Mouse (Mus musculus): ENCODE results near the gene Nebl. TPM values are rescaled to one million over a fixed set of nuclear protein-coding genes. Genes with fewer than 3 reads are reported as not detected.
A peak's percentile ranks its signal among the peaks of the same experiment; 100 is the strongest.

Nebl gene
- 1 to 10 TPM; 8.2 to 8.5 TPM for total RNA-seq (2021)
- long read RNA-seq, experiment 1, partial matches to known transcripts = 1 of 2 reads
- long read RNA-seq, experiment 1, other reads (novel, unspliced or antisense) = 1 of 2 reads
- long read RNA-seq, experiment 2, partial matches to known transcripts = 0 of 1 reads
- long read RNA-seq, experiment 2, other reads (novel, unspliced or antisense) = 1 of 1 reads

DNA sequence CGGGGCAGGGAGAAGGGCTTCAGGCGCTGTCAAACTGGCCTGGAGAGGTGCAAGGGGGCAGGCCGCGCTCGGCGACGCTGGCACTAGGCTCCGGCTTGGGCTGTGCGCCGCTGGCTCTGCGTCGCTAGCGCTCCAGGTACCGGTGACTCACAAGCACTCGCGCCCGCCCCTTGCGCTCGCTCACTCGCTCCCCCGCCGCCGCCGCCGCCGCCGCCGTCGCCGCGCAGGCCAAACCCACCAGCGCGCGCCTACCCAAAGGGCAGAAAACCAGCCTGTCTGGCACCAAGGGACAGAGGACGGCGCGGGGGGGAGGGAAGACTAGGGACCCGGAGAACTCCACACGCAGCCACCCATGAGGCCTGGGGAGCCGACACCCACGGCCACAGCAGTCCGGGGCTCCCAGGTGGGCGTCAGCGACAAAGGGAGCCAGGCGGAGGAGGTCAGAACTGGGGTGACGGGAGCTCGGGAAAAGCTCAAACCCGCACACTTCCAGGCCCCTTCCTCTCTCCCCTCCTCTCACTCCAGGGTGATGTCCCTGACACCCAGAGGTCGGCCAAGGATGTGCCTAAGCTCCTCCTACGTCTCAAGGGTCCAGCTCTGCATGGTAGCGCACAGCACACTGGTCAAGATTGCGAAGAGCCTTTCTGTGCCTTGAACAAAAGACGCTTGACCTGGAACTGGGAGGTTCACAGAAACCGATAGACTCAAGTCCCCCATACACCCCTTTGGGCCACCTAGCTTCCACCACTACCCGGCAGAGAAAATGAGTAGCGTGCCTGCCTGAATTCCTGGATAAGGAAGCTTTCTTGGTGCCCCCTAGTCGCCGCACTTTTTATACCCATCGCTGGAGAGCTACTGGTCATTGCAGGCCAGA lies at the start of gene Nebl:
Nebl (minus strand) TSS at position 508 of the 874 bp plus-strand sequence.
- DNase-seq = peak; percentile 77 to 82

DNA sequence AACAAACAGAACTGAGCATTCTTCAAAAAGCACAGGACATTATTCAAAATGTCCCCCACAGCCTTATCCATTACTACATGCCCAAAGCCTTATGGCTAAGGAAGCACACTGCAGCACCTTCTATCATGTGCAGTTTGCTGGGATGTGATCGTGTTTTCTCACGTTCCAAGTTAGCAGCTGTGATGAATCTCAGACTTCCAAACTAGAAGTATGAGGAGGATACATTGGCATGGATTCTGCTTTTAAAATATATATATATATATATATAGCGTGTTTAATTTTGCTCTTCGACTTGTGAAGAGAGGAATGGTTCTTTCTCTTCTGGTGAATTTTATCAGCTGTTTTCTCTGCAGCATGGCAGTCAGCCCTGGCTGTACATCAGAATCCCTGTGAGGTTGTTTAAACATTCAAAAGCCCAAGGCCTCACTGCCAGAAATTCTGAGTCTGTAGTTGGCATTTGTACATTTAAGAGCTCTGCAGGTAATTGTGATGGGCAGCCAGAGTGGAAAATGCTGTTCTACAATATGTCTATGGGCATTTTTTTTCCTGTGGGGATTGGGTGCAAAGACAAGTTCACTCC lies 39.1 kb upstream of the Nebl start:
- no peak for DNase-seq

- DNase-seq = no peak
These were observed 38.0 kb upstream of the Nebl start for GRCm38 (mm10) chr2:17769242-17769755.

DNA sequence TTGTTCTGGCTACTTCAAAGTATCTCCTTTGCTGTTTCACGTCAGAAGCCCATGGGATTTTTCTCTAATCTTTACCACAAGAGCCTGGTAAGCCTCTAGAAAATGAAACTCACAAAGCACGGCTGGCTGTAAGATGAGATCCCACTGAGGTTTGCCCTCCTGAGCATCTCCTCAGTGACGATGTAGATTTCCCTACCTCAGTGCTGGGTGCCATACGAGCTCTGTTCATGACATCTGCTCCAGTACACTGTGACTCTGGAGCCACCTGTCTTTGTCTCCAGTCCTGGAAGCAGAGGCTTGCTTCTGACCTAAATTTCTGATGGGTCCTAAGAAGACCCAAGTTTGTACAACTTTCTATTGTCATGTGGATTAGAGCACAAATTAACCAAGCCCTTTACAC lies 25.0 kb upstream of the Nebl start:
- DNase-seq = no peak

GRCm38 (mm10) chr2:17742051-17742763 lies 10.9 kb upstream of the Nebl start:
- DNase-seq = no peak

DNA sequence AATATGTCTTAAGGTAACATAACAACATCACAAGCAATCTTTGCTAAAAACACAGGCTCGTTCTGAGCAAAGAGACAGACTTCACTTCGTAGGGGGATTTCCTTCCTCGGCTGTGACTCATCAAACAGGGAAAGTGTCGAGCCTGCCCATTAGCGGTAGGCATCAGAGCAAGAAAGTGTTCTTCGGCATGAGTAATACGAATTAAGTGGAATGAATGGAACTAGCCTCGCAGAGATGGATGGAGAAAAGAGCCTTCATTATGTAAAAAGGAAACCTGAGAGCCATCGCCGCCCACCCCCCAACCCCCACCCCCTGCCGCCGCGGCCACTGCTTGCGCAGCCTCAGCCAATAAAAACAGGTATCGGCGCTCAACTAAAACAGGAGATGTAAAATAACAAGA lies 10.3 kb upstream of the Nebl start:
- no peak for DNase-seq

DNA sequence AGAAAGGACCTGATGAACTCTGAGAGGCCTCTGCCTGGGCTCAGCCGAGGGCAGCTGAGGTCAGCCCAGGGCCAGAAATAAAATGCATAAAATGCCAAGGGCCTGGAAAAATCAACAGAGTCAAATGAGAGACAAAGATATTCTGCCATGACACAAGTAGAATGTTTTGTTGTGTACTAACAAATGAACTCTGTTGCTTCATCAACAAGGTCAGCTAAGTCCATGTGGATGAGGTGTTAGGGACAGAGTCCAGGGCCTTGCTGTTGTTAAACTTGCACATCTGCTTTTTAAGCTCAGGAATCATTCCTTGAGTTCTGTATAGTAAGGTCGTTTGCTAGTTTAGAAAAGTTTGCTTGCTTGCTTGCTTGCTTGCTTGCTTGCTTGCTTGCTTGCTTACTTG lies 9.2 kb upstream of the Nebl start:
- DNase-seq = no peak

DNA sequence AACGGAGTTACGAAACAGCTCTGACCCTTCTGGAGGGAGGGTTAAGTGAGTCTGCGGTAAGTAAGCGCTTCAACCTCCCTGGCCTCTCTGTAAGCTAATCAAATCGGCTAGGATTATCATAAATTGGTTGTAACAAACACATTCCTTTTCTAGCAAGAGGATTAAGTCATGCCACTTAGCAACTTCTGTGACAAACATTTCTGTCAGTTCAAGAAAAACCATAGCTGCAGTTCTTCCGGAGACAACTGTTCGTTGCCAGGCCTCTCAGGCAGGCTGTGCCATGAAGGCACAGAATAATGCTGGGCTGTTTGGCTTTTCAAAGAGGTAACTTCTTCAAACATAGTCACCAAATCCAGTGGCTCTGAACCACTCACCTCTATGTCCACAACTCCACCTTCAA lies 946 bp upstream of the Nebl start:
- DNase-seq = no peak

GRCm38 (mm10) chr2:17731831-17732200 lies 552 bp upstream of the Nebl start:
- DNase-seq = no peak

- no peak for DNase-seq
These were observed 662 bp downstream of the Nebl start for GRCm38 (mm10) chr2:17730648-17730956.

DNA sequence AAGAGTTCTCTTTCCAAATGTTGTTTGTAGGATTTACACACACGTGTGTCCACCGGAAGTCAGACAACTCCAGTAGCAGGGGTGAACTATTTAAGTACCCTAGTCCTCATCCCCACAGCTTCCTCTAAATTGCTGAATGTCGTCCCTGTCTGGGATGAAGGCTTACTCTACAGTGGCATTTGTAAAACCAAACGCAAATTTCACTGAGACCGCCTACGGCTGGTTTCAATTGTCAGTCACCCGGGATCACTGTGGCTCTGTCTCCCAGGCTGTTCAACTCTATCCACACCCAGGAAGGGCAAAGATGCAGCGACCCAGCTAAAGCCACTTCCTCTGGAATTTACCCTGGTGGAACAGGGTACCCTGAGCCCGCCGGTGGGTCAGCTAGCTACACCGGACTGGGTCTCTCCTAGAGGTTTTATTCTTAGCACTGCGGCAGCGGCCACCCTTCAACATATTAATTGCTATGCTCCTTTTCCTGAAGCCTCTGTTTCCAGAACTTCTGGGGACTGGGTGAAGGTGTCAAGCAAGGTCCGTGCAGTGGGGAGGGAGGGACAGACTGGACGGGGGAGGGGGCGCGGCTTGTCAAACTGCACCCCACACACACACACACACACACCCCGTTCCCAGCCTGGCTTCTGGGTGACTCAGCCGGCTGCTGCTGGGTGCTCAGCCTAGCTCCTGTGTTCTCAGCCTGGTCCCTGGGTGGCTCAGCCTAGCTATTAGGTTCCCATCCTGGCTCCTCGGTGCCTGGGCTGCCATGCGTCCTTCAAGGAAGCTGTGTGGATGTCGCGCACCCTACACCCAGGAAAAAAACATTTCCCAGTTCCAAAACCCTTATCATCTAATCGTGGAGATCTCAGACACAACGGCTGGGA lies 1.3 kb downstream of the Nebl start:
- peak; percentile 38 to 48 for DNase-seq

DNA sequence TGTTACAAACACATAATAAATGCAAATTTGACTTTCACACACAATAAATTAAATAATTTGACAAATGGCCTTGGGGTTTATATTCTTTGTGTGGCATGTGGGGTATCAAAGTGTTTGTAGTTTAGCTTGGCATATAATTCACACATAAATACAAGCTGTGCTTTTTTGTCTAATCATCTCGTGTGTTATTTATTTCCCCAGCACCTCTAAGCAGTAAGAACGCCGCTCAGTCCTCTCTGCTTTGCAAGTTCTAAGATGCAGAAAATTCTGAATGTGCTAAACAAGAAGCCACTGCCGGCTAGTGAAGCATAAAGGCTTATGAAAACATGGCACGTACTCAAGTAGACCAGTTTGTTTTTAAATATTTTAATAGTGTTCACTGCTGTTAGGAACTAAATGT lies 6.9 kb downstream of the Nebl start:
- no peak for DNase-seq

GRCm38 (mm10) chr2:17723268-17724019 lies 7.8 kb downstream of the Nebl start:
- no peak for DNase-seq

DNA sequence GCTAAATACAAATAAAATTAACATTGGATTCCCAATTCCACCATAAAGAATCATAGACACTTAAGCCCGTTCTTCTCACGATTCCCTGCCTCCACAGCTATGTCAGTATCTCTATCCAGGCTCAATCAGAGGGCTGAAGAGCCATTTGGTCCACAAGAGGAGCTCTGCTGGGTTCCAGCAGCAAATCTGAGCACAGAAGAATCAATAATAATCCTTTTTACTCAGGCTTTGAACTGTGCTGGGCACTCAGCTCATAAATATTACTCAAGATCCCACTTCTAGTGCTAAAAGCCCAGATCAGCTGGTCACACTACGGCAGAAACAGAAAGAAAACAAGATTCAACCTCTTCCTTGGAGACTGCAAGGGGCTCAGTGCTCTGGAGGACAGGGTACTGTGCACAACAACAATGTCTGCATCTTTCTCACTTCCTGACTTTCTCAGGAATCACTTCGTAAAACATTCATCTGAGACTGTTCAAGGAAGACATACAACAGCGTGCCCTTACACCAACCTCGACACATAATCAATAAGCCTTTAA lies 10.0 kb downstream of the Nebl start:
- no peak for DNase-seq

- DNase-seq = no peak
These were observed 13.0 kb downstream of the Nebl start for GRCm38 (mm10) chr2:17718281-17718680.

DNA sequence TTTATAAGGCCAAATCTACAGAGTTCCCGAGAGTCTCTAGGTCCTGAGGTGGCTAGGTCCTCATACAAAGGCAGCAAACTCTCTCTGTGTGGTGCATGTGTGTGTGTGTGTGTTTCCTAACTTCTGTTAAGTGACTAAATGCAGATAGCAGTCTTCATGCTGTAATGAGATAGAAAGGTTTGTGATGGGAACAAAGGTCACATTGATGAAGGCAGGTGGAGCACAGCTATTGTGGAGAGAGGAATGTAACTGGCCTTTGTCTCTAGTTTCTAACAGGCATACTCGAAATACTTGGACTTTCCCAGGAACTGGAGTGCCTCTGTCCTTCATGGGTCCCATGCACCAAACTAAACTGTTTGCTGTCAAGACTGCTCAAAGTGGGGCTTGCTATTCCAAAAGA lies 14.1 kb downstream of the Nebl start:
- DNase-seq = no peak

DNA sequence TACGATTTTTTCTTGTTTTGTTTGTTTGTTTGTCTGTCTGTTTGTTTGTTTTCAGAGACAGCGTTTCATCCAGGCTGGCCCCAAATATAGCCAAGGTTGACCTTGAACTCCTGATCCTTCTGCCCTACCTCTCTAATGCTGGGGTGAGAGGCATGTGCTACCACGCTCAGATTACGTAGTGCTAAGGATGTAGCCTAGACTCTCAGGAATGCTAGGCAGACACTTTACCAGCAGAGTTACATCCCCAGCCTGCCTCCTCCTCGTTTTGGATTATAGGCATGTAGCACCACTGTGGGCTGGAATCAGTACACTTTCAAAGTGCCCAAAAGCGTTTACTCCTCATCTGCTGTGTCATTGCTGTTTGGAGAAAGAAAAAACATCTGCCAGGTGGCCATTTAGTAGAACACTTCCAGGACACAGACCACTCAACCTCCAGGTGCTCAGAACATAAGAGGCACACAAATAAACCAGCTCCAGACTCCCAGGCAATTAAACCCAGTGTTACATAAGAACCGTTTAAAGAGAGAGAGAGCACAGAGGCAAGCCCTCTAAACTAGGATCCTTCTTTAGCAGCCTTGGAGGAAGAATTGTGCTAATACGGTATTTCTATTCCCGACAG lies 16.0 kb downstream of the Nebl start:
- no peak for DNase-seq

- DNase-seq = no peak
These were observed 16.6 kb downstream of the Nebl start for GRCm38 (mm10) chr2:17714661-17715060.

DNA sequence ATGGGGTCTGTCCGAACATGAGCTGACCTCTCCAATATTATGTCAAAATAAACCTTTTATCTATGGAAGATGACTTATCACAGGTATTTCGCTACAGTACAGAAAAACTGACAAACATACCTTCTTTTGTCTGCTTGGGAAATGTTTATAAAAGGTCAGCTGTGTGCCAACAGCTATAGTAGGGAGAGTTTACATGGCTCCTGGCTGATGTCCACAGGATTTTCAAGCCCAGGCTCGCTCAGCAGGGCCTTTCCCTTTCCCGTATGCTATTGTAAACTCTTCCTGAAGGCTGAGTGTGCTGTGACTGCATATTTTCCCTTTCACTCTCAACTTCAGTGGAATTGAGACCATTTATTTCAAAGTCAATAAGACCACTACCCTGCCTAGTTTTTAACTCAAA lies 17.1 kb downstream of the Nebl start:
- no peak for DNase-seq

GRCm38 (mm10) chr2:17711216-17711615 lies 20.0 kb downstream of the Nebl start:
- no peak for DNase-seq

Data from adrenal gland, postnatal 36 days (tissue).